Mouse (Mus musculus): ENCODE measurements around the gene Kif13a. TPM values are rescaled to one million over a fixed set of nuclear protein-coding genes. Genes with fewer than 3 reads are reported as not detected.
A peak's percentile ranks its signal among the peaks of the same experiment; 100 is the strongest.

Kif13a gene
- polyA plus RNA-seq, 1 experiment from 2014 or later, result 13.0 TPM

- no peaks in the 10 kb centered on the region for H3K4me1 ChIP-seq (replicated peaks)
- no peaks in the 10 kb centered on the region for H3K36me3 ChIP-seq
- no peak overlapping the region for H3K4me3 ChIP-seq
- H3K27ac ChIP-seq (replicated peaks), result no peak overlapping the region
- no peak for ATAC-seq (ENCODE audit: low FRiP score, low read depth)
- H3K4me2 ChIP-seq, result no peak overlapping the region
- no peak overlapping the region for H3K9ac ChIP-seq
- H3K9me3 ChIP-seq, result no peaks in the 10 kb centered on the region
- H3K27me3 ChIP-seq, result no peaks in the 10 kb centered on the region
- 84% methylated on average over 5 of the region's 5 CpGs for WGBS
Measured at GRCm38 (mm10) chr13:46918509-46918908, 11.2 kb downstream of the Kif13a start.

- H3K27me3 ChIP-seq, result no peaks in the 10 kb centered on the region
- no peak overlapping the region for H3K4me3 ChIP-seq
- H3K4me2 ChIP-seq, result no peak overlapping the region
- 44% methylated on average over 6 of the region's 6 CpGs for WGBS
- ATAC-seq (ENCODE audit: low FRiP score, low read depth), result no peak
- no peaks in the 10 kb centered on the region for H3K36me3 ChIP-seq
- H3K27ac ChIP-seq (replicated peaks), result no peak overlapping the region
- peaks cover 34% of the 10 kb centered on the region for H3K4me1 ChIP-seq (replicated peaks)
- H3K9ac ChIP-seq, result no peak overlapping the region
- no peaks in the 10 kb centered on the region for H3K9me3 ChIP-seq
Measured at GRCm38 (mm10) chr13:46911960-46912359, 17.7 kb downstream of the Kif13a start.

- peaks cover 34% of the 10 kb centered on the region for H3K4me1 ChIP-seq (replicated peaks)
- no peaks in the 10 kb centered on the region for H3K27me3 ChIP-seq
- no peak overlapping the region for H3K9ac ChIP-seq
- no peaks in the 10 kb centered on the region for H3K9me3 ChIP-seq
- 30% methylated on average over 11 of the region's 11 CpGs for WGBS
- ATAC-seq (ENCODE audit: low FRiP score, low read depth), result peak; percentile 59; the same call in 1 of the 2 replicates
- no peak overlapping the region for H3K27ac ChIP-seq (replicated peaks)
- H3K36me3 ChIP-seq, result no peaks in the 10 kb centered on the region
- no peak overlapping the region for H3K4me3 ChIP-seq
- H3K4me2 ChIP-seq, result no peak overlapping the region; the same call in 1 of the 2 replicates
Measured at GRCm38 (mm10) chr13:46911018-46911419, 18.6 kb downstream of the Kif13a start.

- ATAC-seq (ENCODE audit: low FRiP score, low read depth), result no peak
- H3K9me3 ChIP-seq, result no peaks in the 10 kb centered on the region
- no peak overlapping the region for H3K9ac ChIP-seq
- no peak overlapping the region for H3K27ac ChIP-seq (replicated peaks)
- H3K4me3 ChIP-seq, result no peak overlapping the region
- H3K27me3 ChIP-seq, result no peaks in the 10 kb centered on the region
- H3K4me2 ChIP-seq, result no peak overlapping the region
- H3K4me1 ChIP-seq (replicated peaks), result peaks cover 34% of the 10 kb centered on the region
- WGBS, result 56% methylated on average over 3 of the region's 3 CpGs
- no peaks in the 10 kb centered on the region for H3K36me3 ChIP-seq
Measured at GRCm38 (mm10) chr13:46909946-46910345, 19.7 kb downstream of the Kif13a start.

- peaks cover 34% of the 10 kb centered on the region for H3K4me1 ChIP-seq (replicated peaks)
- ATAC-seq (ENCODE audit: low FRiP score, low read depth), result no peak
- 70% methylated on average over 12 of the region's 12 CpGs for WGBS
- no peak overlapping the region for H3K9ac ChIP-seq
- H3K27me3 ChIP-seq, result no peaks in the 10 kb centered on the region
- no peak overlapping the region for H3K4me3 ChIP-seq
- H3K9me3 ChIP-seq, result no peaks in the 10 kb centered on the region
- H3K36me3 ChIP-seq, result no peaks in the 10 kb centered on the region
- H3K4me2 ChIP-seq, result no peak overlapping the region
- H3K27ac ChIP-seq (replicated peaks), result no peak overlapping the region
Measured at GRCm38 (mm10) chr13:46909005-46909565, 20.6 kb downstream of the Kif13a start.

- peaks cover 34% of the 10 kb centered on the region for H3K4me1 ChIP-seq (replicated peaks)
- no peak overlapping the region for H3K4me3 ChIP-seq
- H3K9ac ChIP-seq, result no peak overlapping the region
- no peak overlapping the region for H3K27ac ChIP-seq (replicated peaks)
- H3K4me2 ChIP-seq, result no peak overlapping the region
- no peaks in the 10 kb centered on the region for H3K9me3 ChIP-seq
- no peaks in the 10 kb centered on the region for H3K27me3 ChIP-seq
- 79% methylated on average over 2 of the region's 2 CpGs for WGBS
- no peak for ATAC-seq (ENCODE audit: low FRiP score, low read depth)
- H3K36me3 ChIP-seq, result no peaks in the 10 kb centered on the region
Measured at GRCm38 (mm10) chr13:46908387-46908786, 21.3 kb downstream of the Kif13a start.

- Histone ChIP-seq H3K27me3 (no peaks in the 10 kb centered on the region), H3K4me3 (no peak overlapping the region), H3K9ac (no peak overlapping the region), H3K27ac (replicated peaks) (no peak overlapping the region), H3K4me2 (no peak overlapping the region), H3K9me3 (no peaks in the 10 kb centered on the region), H3K36me3 (no peaks in the 10 kb centered on the region), H3K4me1 (replicated peaks) (peaks cover 34% of the 10 kb centered on the region)
- WGBS, result 14% methylated on average over 10 of the region's 10 CpGs
- ATAC-seq (ENCODE audit: low FRiP score, low read depth), result no peak
Measured at GRCm38 (mm10) chr13:46907861-46908260, 21.8 kb downstream of the Kif13a start.

- 84% methylated on average over 4 of the region's 4 CpGs for WGBS
Measured at GRCm38 (mm10) chr13:46907115-46907514, 22.6 kb downstream of the Kif13a start.

GRCm38 (mm10) chr13:46905971-46906370 is 23.7 kb downstream of the Kif13a start:
- ATAC-seq (ENCODE audit: low FRiP score, low read depth), result no peak
- H3K4me1 ChIP-seq (replicated peaks), result peaks cover 21% of the 10 kb centered on the region
- H3K36me3 ChIP-seq, result no peaks in the 10 kb centered on the region
- no peak overlapping the region for H3K27ac ChIP-seq (replicated peaks)
- no peak overlapping the region for H3K4me2 ChIP-seq
- H3K27me3 ChIP-seq, result no peaks in the 10 kb centered on the region
- whole genome bisulfite sequencing, result 91% methylated on average over 5 of the region's 5 CpGs
- H3K4me3 ChIP-seq, result no peak overlapping the region
- H3K9me3 ChIP-seq, result no peaks in the 10 kb centered on the region
- no peak overlapping the region for H3K9ac ChIP-seq

More at GRCm38 (mm10) chr13:46907115-46907514, 22.6 kb downstream of the Kif13a start:
- Histone ChIP-seq H3K4me1 (replicated peaks) (peaks cover 31% of the 10 kb centered on the region), H3K27me3 (no peaks in the 10 kb centered on the region), H3K36me3 (no peaks in the 10 kb centered on the region), H3K27ac (replicated peaks) (no peak overlapping the region), H3K4me2 (no peak overlapping the region), H3K9ac (no peak overlapping the region), H3K9me3 (no peaks in the 10 kb centered on the region), H3K4me3 (no peak overlapping the region)
- no peak for ATAC-seq (ENCODE audit: low FRiP score, low read depth)

GRCm38 (mm10) chr13:46904982-46905621 is 24.6 kb downstream of the Kif13a start:
- ATAC-seq (ENCODE audit: low FRiP score, low read depth), result no peak
- Histone ChIP-seq H3K27me3 (no peaks in the 10 kb centered on the region), H3K27ac (replicated peaks) (no peak overlapping the region), H3K4me1 (replicated peaks) (peaks cover 17% of the 10 kb centered on the region), H3K9ac (no peak overlapping the region), H3K9me3 (no peaks in the 10 kb centered on the region), H3K4me2 (no peak overlapping the region), H3K4me3 (no peak overlapping the region), H3K36me3 (no peaks in the 10 kb centered on the region)
- 91% methylated on average over 14 of the region's 14 CpGs for WGBS

- 89% methylated on average over 7 of the region's 7 CpGs for WGBS
- Histone ChIP-seq H3K27ac (replicated peaks) (no peak overlapping the region), H3K27me3 (no peaks in the 10 kb centered on the region), H3K36me3 (no peaks in the 10 kb centered on the region), H3K4me1 (replicated peaks) (peaks cover 12% of the 10 kb centered on the region; the same call in 1 of the 2 replicates), H3K9me3 (no peaks in the 10 kb centered on the region), H3K9ac (no peak overlapping the region), H3K4me2 (no peak overlapping the region), H3K4me3 (no peak overlapping the region)
- no peak for ATAC-seq (ENCODE audit: low FRiP score, low read depth)
Measured at GRCm38 (mm10) chr13:46902568-46903255, 27.0 kb downstream of the Kif13a start.

- ATAC-seq (ENCODE audit: low FRiP score, low read depth), result no peak
- no peaks in the 10 kb centered on the region for H3K9me3 ChIP-seq
- no peaks in the 10 kb centered on the region for H3K36me3 ChIP-seq
- H3K4me3 ChIP-seq, result no peak overlapping the region
- WGBS, result 96% methylated on average over 11 of the region's 11 CpGs
- H3K4me1 ChIP-seq (replicated peaks), result peaks cover 5% of the 10 kb centered on the region; the same call in 1 of the 2 replicates
- no peak overlapping the region for H3K27ac ChIP-seq (replicated peaks)
- H3K4me2 ChIP-seq, result no peak overlapping the region
- no peak overlapping the region for H3K9ac ChIP-seq
- H3K27me3 ChIP-seq, result no peaks in the 10 kb centered on the region
Measured at GRCm38 (mm10) chr13:46900870-46901555, 28.7 kb downstream of the Kif13a start.
